Mouse (Mus musculus) layer of hippocampus, postnatal 14 days (tissue): ENCODE measurements at regions not wholly inside any gene's neighbourhood (a gene's known extent, or its start where the extent isn't known, plus 50 kb on each side); places are given as distances from the start of the nearest gene placed in this dataset.
A peak's percentile ranks its signal among the peaks of the same experiment; 100 is the strongest.

Source experiments
- DNase-seq, 2 experiments: peaks; one replicate each; pipeline ENCODE4 v3.0.0; 2021 to 2022; ENCODE audit warnings: low spot score in 2 of 2, mixed read lengths in 1 of 2

DNA sequence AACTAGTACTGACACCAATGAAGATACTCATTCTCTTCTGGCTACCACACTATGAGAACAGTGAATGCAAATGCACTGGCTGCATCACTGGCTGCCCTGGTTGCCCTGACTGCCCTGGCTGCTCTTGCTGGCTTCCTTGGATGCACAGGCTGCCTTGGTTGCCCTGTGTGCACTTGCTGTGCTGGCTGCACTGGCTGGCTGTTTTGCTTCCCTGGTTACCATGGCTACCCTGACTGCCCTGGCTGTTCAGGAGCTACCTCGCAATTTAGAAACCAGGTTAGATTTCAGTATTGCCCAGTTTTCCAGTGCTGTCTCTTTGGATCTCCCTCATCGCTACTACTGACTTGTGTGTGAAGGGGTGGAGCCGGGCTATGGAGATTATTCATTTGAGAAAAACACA lies 175.7 kb downstream of the Fat4 start:
- DNase-seq: no peak

DNA sequence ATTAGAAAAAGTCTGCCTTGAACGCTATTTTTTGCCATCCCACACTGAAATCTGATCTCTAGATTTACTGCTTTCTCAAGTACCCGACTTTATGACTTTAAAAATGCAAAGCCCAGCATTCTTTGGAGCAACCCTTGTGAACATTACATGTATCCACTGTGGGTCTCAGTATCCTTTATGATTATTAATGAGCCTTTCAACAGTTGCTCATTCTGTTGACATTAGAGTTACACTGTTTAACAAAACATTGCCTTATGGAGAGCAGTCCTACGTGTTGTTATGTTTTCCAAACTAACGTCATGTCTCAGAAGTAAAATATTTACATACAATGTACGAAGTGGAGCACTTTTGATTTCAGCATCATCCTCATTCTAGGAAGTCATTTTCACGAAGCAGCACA lies 178.7 kb downstream of the Fat4 start:
- DNase-seq: no peak

DNA sequence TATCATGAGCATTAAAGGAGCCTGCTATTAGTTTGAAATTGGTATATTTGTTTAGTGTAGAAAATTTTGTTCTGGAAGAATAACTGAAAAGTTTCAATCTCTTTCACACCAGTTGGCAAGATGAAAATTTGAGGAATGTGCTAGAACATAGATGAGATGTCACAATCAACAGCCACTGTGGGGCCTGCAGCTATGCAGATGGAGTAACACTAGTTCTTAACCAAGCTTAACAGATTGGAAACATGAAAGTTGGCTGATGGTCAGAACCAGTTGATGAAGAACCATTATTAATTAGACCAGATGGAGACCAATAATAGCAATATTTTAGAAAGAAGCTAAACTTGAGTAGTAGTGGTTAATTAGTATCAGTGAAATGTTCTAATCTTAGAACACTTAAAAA lies 182.3 kb downstream of the Fat4 start:
- peak in 1 of 2 experiments; percentile 86 for DNase-seq

DNA sequence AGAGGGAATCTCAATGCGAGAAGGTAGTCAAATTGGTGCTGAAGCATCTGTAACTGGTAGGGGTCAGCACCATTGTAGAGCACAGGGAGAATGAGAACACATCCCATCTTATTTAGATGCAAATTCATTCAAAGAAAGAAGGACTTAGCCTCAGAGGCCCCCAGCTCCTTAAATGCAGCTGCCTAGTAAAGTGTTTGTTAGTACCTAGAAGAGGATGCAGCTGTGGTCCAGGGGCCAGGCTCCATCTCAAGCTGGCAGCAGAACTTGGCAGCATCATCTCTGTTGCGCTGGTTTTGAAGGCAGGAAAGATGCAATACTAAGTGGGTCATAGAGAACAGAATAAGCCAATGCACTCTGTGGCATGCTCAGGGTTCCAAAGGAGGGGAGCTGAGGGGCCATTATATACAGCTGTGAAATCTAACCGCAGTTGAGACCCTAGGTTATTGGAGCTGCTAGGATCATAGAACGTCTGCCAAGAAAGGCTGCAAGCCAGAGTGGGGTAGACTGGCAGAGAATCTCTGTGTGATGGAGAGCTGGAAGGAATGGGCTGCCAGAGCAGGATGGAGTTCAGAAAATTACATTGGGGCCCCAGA lies 196.0 kb downstream of the Fat4 start:
- no peak for DNase-seq

DNA sequence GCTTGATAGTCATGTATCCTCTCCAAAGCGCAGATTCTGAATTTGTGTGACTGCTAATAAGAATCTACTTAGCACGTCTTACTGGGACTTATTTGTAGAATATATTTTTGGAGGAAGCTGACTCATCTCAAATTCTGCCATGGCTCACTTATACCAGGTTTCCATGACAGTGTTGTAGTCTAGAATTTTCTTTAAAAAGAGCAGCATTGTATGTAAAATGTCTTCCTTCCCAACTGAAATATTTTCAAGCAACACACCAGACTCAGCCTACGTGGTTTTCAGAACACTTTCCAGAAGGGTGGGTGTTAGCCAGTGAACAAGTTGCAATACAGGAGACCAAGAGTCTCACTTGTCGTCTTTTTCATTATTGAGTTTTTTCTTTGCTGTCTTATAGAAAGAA lies 202.2 kb downstream of the Fat4 start:
- no peak for DNase-seq

DNA sequence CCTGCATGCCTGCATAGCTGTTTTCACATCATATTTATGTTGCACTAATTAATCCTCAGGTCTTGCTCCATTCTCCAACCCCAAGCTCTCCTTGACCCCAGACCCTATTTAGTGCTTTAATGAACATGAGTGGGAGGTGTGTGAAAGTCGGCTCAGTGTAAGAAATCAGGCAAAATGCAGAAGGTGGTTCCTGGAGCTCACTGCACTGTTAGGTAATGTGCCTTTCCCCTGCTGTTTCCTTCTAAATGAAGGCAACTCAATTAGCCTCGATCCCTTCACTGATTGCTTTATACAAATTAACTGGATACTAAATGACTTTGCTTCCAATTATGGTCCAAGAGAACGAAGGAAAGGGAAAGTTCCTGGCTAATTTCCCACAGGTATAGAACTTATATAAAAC lies 215.6 kb downstream of the Fat4 start:
- DNase-seq: no peak

DNA sequence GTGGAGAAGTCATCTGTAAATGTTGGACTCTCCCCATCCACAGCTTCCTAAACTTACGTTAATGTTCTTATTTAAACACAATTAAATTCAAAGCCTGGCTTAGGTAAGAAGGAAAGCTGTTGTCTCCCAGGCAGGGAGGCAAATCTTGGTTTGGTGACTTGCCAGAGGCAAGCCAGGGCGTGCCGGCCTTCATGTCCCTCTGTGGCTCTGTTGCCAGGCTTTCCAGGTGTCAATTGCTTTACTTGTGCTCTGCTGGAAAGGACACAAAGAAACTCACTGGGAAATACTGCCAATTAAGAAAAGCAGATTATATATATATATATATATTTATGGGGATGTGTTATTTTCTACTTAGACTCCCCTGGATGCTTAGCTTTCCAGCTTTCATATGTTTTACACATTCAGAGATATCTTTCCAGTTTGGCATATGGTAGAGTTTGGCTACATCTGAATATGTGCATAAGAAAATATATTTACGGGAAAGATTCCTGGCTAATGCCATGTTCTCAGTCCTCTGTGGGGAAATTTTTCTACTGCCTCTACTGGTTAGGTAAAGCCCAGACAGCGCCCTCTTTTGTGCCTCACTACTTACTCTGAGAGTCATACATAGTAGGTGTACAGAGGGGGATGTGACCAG lies 223.1 kb downstream of the Fat4 start:
- peak in 1 of 2 experiments; percentile 5 for DNase-seq

DNA sequence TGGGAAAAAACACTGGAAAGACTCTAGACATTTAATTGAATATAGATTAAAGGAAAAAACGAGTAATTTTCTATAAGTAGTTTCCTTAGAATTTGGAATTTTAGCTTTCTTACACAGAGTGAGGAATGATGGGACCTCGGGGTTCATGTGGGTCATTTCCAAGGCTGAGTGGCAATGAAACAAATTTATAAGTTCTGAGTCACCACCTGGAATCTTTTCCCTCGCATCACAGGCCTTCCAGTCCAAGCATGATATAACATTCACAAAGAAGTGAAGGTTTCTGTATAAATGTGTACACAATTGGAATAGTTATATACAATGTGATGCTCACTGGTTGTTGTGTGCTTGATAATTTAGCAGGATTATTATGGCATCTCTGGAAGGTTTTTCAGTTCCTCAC lies 227.3 kb downstream of the Fat4 start:
- no peak for DNase-seq

DNA sequence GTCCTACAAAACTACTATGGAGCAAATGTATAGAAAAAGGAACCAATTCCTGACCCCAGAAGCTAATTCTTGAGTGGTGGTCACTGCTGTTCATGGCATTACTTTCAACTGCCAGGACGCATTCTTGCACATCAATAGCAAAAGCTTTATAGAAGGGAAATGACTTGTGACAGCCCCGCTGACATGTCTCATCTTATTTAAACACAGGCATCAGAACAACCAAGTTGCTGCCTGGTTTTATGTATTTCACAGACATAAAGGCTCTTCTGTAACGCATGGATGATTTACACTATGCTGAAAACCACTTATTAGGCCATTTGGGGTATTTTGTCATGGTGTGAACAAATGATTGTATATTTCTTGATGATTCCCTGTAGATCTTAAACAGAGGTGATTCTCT lies 228.1 kb downstream of the Fat4 start:
- DNase-seq: no peak

DNA sequence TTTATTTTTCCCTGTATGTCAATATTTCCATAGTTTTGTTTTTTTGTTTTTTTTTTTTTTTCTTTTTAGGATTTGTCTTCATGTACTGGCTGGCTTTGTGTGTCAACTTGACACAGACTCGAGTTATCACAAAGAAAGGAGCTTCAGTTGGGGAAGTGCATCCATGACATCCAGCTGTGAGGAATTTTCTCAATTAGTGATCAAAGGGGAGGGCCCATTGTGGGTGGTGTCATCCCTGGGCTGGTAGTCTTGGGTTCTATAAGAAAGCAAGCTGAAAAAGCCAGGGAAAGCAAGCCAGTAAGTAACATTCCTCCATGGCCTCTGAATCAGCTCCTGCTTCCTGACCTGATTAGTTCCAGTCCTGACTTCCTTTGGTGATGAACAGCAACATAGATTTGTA lies 228.7 kb downstream of the Fat4 start:
- DNase-seq: no peak

DNA sequence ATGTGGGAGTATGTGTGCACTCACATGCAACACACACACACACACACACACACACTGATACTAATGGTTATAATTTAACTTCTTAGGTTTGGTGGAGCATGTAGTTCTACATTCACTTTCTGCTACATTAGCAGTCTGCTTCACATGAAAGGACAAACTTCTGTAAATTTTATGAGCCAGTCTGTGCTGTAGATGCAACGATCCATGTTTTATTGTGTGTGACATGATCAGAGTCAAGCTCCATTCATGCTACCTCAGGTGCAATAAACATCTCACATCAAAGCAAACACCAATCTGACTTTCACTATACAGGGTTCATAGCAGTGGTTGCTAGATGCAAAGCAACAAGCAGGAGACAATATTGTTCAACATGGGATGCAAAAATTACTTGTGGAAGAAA lies 235.5 kb downstream of the Fat4 start:
- no peak for DNase-seq

DNA sequence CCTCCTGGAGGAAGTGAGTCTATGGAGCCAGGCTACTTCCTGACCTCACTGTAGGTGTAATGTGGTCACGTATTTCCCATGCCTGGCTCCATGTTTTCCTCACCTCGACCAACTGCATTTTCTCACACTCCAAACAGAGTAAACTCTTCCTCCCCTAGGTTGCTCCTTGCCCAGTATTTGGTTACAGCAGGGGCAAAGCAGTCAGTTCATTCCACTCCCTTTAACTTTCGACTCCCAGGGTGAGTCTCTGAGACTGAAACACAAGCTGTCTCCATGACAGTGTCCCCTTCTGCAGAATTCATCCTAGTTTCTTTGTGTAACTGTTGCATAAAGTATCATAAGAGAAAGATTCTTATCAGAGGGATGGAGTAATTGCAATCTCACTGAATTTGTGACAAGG lies 243.8 kb downstream of the Fat4 start:
- DNase-seq: no peak

DNA sequence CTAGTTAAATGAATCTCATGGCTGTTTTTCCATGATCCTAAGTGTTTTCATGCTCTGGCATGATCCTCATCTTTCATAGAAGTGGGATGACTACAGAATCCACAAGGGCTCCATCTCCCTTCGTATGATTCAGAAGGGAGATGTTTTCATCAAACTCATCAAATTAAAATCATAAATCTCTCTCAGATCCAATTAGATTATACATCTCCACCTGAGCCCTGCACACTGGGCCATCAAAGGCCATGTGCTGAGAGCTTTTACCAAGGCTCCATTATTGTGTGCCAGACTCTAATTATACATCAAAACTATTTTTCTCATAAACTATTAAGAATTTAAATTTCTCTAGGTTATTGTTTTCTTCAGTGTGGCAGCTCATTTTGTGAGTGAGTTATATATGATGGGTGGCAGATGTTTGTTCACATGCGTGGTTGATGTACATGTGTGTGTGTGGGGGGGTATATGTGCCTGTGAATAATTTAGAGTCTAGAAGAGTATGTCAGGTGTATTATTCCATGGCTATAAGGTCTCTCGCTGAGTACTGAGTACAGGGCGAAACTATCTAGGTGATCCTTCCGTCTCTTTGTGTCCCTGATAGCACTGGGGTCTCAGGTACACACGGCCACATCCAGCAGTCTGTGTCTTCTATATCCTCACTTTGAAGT lies 278.4 kb downstream of the Fat4 start:
- DNase-seq: no peak

DNA sequence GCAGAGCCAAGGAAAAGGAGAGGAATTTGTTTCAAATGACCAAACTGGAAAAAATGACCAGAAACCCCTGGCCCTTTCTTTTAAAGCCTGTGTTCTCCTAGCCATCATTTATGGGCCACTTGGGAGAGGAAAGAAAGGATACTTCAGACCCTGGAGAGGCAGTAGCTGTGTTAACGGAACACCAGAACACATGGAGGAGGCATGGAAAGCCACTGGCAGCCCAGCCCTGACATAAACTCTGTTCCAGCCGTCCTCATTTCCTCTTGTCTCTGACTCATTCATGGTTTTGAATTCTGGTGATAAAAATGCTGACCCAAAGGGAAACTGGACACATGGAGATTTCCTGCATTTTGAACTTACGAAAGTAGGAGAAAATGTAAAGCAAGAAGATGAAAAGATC lies 295.9 kb downstream of the Fat4 start:
- DNase-seq: no peak

DNA sequence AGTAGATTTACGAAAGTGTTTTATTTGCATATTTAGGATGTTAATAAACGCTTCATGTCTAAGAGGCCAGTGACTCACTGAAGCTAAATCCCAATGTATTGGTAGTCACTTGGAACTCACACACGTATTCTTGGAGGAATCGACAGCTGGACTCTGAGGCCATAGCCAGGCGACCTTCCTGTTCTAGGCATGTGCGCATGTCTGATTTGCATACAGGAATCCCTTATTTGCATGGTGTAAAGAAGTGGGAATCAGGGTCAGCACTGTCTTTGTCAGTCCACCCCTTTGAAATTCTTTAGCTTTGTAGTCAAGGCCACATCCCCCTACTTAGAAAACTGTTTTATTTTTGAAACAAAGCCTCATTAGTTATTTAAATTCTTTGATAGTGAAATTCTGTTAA lies 308.4 kb downstream of the Fat4 start:
- DNase-seq: no peak

DNA sequence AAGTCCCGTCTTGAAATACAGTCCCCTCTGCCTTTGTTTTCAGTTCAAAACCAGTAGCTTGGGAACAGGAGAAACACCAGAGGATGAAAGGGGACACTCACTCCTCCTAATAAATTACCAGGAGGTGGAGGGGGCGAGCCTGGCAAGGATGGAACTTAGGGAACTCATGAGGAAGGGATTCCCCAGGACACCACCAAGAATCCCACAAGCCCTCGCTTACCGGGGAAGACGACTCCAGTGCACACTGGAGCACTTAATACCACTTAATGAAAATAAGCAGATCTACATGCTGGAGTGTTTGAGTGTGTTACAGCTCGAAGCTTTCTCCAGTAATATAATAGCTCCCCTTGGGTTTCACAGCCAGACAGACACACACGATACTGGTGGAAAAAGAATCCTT lies 315.9 kb downstream of the Fat4 start:
- DNase-seq: no peak

DNA sequence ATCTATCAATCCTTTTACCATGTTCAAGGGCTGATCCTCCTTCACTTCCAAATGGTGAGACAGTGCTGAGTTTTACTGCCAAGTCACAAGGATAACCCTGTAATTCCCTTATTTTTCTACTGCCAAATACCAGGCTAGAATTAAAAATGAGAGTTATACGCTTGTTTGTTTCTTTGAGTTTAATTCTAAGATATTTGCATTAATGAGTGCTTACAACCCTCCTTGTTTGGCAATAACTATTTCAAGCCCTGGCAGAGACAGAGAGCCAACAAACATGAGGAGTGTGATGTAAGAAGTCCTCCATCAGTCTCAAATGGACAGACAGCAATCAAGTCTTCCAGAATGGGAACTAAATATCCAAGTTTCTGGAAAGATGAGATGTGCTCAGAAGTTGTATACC lies 321.9 kb downstream of the Fat4 start:
- no peak for DNase-seq

DNA sequence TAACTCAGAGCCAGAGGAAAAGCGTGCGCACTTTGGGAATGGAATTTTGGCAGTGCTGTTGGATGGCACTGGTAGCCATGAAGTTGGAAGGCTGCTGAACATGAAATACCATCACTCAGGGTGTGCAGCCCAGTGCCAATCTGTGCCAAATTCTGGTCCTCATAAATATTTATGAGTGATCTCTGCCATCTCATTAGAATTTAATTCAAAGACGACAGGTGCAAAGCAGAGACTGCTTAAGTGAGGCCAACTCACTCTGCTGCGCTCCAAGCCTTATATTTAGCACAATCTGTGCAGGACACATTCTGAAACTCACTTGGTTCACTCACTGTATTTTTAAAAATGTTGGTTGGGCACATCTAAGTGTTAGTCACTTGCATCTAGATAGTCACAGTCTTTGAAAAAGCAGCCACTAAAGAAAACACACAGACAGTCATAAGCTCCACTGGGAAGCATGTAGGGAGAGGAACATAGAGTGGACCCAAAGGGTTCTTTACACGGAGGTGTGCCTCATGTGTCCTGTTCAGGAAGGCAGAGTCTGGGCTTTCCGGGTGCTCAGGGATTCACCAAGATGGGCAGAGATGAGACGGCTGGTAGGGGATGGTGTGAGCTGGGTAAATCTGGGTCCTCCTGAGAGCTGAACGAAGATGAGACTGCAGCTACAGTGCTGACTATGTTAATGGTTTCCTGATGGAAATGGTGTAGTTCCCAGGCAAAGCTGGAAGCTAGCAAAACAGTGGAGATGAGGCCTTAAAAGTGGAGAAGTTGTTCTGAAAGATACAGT lies 322.8 kb downstream of the Fat4 start:
- DNase-seq: peak; percentile 32 to 92

DNA sequence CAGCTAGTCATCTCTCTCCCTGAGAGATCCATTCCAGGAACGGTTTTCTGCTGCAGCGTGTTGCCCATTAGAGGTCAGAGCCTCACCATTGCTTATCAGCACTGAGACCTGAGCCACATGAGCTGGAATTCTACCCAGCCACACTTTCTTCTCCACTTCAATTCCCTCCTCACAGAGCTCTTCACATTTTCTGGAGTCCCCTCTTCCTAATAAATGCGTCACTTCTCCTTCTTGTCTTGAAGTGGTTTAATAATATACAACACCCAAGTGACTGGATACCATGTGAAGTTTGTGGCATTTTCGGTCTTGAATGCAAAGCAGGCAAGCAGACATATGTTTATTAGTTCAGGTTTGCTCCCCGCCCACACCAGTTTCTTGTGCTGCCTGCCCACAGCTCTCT lies 324.9 kb downstream of the Fat4 start:
- no peak for DNase-seq

DNA sequence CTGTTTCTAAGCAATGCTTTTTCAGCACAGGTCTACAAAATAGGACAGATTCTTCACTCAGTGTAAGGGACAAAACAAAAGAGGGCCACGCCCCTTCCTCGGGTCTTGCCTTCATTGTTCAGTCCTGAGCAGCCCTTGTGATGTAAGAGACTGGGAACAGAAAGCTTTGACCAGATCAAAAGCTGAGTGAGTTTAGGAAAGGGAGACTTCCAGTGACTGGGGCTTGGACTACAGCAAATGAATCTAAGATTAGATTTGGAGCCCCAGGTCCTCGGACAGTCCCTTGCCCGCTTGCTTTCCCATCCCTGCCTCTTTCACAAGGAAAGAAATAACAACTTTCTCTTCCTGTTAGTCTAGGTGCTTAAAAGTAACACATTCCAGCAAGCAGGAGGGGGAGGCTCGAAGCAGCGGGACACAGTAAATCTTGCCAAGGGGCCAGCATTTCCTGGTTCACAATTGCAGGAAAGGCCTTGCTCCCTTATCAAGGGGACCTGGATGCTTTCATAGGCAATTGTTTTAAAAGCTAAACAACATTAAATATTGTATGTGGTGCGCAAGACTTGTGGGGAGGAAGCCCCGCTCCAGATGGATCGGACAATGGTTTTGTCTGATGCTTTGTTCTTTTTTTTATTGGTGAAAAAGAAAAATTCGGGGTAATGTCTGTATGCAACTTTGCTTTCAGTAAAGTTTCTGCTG lies 333.4 kb downstream of the Fat4 start:
- no peak for DNase-seq

DNA sequence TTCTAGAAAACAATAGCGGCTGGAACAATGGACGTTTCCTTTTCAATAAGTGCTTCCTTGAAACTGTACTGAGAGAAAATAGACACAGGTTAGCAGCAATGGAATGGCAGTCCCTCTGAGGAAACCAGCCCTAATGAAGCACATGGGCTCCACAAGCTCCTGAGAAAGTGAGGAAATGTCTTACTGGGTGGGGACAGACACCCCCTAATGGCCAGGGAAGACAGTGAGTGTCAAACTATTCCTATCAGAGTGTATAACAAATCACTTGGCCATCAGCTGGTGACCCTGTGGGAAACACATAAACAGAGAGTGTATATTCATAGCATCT lies 333.9 kb downstream of the Fat4 start:
- no peak for DNase-seq

DNA sequence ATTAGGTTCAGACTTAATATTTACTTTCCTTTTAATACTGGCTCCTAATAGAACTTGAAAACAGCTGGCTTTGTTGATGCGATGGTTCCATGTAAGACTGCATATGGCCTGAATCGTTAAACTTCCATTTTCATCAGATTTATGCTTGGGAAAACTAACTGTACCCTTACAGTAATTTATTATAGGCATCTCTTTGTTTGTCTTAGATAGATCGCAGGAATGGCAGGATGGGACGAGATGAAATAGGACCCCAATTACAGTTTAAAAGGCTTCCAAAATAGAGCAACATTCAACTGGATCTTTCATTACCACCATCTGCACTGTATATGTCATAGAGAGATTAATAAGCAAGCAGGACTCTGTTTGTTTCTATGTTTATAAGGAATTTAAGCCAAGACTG lies 335.3 kb downstream of the Fat4 start:
- no peak for DNase-seq
